Comparison of ENCODE assay signal across 16 mouse cellular contexts in genomic region chr15:73950931-73951330, GRCm38 (mm10).
"Had no signal": no experiment of that assay in that cellular context is flagged by ENCODE, and none has a peak within 500 bp of the region (broad histone marks: within the 10 kb centered on the region; RNA-seq: fewer than 3 reads in every experiment).

No protein-coding gene starts in this region.

- H3K9me3 ChIP-seq: neural tube, embryonic 13.5 days; neural tube, embryonic 15.5 days; stomach, embryonic 15.5 days had no signal

- H3K27ac ChIP-seq: neural tube, embryonic 13.5 days; neural tube, embryonic 15.5 days; stomach, embryonic 15.5 days; stomach, postnatal 0 days had no signal

- H3K4me1 ChIP-seq: neural tube, embryonic 13.5 days; stomach, embryonic 15.5 days had no signal

- H3K4me2 ChIP-seq: neural tube, embryonic 13.5 days; neural tube, embryonic 15.5 days; stomach, embryonic 15.5 days had no signal

- DNase-seq: retina, postnatal 1 day; right cerebral cortex, adult 18-20 months; right cerebral cortex, postnatal 14 days; right cerebral cortex, postnatal 25 days; right cerebral cortex, postnatal 4 days; spleen, adult 18-20 months; thymus, adult 18-20 months; thymus, adult 2 months; thymus, postnatal 14 days; thymus, postnatal 25 days; thymus, postnatal 36 days; thymus, postnatal 4 days had no signal

- H3K36me3 ChIP-seq: neural tube, embryonic 13.5 days; neural tube, embryonic 15.5 days; stomach, embryonic 15.5 days had no signal

- H3K9ac ChIP-seq: neural tube, embryonic 13.5 days; neural tube, embryonic 15.5 days; stomach, embryonic 15.5 days had no signal

- H3K27me3 ChIP-seq: neural tube, embryonic 13.5 days had no signal

- H3K4me3 ChIP-seq: neural tube, embryonic 13.5 days; neural tube, embryonic 15.5 days; stomach, embryonic 15.5 days had no signal
